Mouse (Mus musculus): ENCODE results near the gene Ttc17. TPM values are rescaled to one million over a fixed set of nuclear protein-coding genes. Genes with fewer than 3 reads are reported as not detected.

Ttc17 gene
- total RNA-seq, 4 experiments from 2014 or later = 38.5 to 48.4 (median 41.7) TPM

Small RNA genes lying within 50 kb of the gene (microRNA-seq; reads per million reads assigned to microRNA genes)
- gene Mir670 = 1.2 to 6.4 reads per million in 2 experiments

Other genes starting within 250 kb of the Ttc17 start
- gene Hsd17b12, start 248.7 kb downstream of the Ttc17 start, total RNA-seq (2022) = 100 to 1,000 TPM; 138 to 202 (median 172) TPM
- gene Api5, start 31.4 kb upstream of the Ttc17 start, total RNA-seq (2022) = 10 to 100 TPM; 73.1 to 86.2 (median 82.8) TPM

Data from adrenal gland, adult 8-10 months (tissue).